Mouse (Mus musculus) right cerebral cortex, postnatal 10 days (tissue): ENCODE results near the gene Dlg4.

ENCODE experiments used
- DNase-seq, 2 experiments: peaks; one replicate each; pipeline ENCODE4 v3.0.0; 2021; ENCODE audit warnings: low spot score in 2 of 2

Dlg4 gene

DNA sequence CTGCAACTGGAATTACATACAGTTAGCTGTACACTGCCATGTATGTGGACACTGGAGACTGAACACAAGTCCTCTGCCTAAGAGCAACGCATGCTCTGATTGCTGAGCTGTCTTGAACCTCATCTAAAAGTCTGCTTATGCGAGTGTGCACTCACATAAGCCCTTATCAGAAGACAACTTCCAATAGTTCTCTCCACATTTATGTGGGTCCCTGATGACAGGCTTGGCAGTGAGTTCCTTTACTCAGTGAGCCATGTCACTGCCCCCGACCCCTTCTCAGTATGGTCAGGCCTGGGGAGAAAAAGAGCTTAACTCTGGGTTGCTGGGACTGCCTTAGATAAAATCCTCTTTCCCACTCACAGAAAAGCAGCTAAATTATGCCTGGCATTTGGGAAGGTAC is at the start of gene Dlg4:
Dlg4 (plus strand) TSS at position 274 of the 400 bp plus-strand sequence.
- DNase-seq, result no peak

DNA sequence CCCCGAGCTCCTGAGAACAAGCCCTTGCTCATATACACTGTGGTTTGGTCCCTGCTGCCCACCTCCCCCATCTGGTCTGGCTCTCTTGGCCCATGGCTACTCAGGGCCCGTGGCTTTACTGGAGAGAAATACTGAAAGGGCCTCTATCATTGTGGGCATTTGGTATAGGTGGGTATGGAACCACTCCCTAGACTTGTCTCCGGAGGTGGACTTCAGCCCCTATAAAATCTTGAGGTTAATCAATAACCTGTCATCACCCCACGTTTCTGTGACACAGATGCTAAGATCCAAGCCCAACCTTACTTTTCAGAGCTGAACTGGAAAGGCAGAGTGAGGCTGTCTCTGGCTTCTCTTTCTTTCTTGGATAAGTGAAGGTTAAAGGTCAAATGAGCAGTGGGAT is 47.9 kb upstream of the Dlg4 start:
- DNase-seq, result no peak

DNA sequence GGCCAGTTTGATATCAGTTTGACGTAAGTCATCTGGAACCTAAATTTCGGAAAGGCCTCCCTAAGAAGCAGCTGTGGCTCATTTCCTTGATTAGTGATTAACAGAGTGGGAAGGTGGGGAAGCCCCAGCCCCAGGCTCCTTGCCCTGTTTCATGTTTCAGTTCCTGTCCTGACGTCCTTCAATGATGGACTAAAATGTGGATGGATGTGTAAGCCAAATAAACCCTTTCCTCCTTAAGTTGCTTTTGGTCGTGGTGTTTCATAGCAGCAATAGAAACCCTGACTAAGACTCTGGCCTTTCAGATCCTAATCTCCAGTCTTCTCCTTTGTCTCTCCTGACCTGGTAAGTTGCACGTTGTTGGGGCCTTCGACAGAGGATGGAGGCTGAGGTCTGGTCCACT is 46.5 kb upstream of the Dlg4 start:
- no peak for DNase-seq

DNA sequence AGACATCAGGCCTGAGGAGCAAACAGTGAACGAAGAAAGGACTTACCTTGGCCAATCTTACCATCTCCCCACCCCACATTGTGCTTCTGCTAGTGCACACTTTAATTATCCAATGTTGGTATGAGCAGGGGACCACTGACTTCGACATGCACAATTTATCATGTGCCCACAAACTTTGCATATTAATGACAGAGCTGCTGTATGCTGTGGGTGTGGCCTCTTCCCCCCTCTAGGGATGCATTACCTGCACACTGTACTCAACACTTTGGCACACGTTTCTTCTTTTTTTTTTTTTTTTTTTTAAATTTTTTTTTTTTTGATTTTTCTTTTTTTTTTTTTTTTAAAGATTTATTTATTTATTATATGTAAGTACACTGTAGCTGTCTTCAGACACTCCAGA is 46.0 kb upstream of the Dlg4 start:
- DNase-seq, result no peak

DNA sequence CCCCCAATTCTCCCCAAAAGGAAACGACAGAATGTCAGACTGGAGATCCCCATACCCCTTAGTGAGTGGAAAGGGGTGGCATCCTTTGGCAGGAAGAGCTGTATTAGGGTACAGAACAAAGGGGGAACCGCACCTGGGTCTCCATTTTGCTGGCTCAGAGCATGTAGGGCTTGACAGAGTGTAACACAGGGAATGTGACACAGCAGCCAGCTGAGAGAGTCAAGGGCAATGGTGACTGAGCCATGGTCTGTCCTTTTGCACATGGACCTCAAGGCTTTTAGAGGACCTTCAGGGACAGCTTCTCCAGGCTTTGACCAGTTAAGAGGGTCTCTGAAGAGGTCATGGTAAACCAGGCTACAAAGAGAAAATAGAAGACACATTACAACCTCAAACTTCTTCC is 41.8 kb upstream of the Dlg4 start:
- DNase-seq, result no peak

DNA sequence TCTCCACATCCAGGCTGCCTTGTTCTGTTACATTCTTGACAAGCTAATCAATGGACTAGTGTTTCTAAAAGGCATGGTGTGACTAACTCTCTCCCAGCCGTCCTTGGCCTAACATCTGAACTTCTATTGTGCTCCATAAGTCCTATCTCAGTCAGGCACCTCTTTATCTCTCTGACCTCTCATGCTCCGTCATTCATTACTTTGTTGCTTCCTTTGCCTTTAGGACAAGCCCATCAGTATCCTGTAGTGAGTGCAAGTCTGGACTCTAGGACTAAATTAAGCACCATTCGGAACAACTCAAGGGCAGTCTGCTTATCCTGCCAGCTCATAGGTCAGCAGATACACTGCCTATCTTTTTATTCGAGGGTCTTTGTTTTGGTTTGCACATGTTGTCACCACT is 40.5 kb upstream of the Dlg4 start:
- DNase-seq, result no peak

DNA sequence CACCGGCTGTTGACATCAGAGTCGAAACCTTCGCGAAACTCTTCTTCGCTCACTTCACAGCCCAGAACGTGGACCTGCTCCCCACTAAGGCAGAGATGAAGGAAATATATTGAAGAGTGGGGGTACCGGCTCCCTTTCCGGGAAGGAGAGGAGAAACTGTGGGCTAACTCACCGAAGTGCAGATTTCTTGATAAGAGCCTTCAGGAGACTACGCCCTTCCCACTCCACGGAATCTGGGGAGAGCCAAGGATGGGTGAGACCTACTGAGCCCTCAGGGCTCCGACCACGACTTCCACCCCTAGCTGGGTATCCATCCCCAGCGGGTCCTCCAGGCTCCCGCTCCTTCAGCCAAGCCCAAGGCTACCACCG is 36.9 kb upstream of the Dlg4 start:
- DNase-seq, result no peak

DNA sequence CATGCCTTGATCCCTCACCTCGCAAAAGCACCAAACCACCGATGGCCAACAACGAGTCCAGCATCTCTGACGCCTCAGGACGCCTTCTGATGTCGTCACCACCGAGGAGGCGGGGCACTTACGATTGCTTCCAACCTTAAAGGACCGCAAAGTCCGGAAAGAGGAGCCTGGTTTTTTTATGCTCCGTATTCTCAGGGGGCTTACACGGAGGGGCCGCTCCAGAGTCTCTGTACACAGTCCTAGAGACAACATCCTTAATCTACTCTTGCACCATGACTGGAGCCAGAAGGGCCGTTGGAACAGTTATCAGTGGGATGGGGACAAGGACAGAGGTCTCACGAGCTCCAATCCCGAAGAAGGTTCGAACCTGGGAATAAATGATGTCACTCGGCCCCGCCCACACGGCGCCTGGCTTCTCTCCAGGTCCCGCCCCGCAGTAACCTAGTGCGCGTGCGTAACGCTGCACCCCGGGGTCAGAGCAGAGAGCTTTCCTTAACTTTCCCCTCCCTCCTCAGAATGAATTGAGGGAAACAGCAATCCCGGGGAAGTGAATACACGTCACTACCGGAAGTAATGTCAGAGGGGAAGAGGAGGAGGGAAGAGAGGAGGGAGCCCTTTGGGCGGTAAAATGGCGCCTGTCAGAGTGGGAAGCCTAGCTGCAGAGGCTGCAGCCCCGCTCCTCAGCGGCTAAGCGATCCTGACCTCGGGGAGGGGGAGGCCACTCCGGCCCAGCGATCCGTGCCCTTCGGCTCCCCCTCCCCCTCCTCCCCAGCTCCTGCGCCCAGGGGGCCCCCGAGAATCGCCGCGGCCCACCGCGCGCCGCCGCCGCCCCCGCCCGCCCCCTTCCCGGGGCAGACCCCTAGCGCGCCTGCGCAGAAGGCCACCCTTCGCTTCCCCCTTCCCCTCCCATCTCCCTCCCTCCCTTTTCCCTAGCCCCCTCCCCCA is 36.3 kb upstream of the Dlg4 start:
- DNase-seq, result peak; percentile 98

DNA sequence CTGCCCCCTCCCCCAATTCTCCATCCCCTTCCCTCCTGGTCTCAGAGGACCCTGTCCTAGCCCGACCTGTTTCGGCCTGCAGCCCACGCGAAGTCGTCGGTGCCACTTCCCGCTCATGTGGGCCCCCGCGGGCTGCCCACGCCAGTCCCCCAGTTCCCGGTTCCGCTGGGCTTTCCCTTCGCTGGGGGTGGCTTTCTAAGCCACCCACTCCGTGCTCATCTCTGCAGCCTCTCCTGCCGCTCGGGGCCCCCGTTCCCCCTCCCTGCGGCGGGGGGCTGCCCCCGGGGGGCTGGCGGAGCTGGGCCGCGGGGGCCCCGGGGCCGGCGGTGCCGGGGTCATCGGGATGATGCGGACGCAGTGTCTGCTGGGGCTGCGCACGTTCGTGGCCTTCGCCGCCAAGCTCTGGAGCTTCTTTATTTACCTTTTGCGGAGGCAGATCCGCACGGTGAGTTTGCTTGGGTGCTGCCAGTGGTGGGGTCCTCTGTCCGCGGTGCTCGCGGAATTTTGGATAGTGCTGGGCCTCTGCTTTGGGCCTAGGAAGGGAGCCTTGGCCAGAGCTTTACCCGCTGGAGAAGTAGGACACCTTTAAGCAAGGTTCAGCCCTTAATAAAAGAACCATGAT is 35.5 kb upstream of the Dlg4 start, which contains the start of gene Ctdnep1:
Ctdnep1 (plus strand) TSS at position 16 of the 622 bp plus-strand sequence.
- DNase-seq, result peak in 1 of 2 experiments; percentile 51

DNA sequence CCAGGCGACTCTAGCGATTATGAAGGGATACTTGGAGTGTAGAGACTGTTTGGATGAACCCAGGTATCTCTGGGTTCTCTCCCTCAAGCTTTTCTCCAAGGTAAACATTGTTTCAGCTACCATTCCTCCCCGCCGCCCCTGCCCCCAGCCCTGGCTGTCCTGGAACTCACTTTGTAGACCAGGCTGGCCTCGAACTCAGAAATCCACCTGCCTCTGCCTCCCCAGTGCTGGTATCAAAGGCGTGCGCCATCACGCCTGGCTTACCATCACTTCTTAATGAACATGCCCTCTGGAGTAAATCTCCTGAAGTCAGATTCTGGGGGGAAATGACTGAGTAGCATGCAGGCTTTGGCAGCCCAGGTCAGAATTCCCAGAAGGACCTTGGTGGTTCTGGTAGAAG is 34.5 kb upstream of the Dlg4 start, which contains the start of gene Elp5:
Elp5 (minus strand) TSS at position 293 of the 400 bp plus-strand sequence.
- DNase-seq, result no peak

DNA sequence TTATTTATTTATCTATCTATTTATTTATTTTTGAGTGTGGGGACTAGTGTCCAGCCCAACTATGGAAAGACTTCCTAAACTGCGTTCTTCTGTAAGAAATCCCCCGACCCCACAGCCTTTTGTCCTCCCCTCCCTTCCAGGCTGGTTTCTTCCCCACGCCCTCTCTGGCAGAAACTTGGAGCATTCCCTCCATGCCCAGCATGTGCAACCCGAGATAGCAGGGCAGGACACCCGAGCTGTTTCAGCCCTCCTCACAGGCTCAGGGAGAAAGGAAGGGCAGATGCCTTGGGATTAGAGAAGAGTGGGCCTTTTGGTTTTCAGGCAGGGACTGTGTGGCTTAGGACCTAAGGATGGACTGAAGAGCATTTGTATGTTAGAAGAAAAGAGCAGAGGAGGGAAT is 33.9 kb upstream of the Dlg4 start:
- DNase-seq, result no peak

DNA sequence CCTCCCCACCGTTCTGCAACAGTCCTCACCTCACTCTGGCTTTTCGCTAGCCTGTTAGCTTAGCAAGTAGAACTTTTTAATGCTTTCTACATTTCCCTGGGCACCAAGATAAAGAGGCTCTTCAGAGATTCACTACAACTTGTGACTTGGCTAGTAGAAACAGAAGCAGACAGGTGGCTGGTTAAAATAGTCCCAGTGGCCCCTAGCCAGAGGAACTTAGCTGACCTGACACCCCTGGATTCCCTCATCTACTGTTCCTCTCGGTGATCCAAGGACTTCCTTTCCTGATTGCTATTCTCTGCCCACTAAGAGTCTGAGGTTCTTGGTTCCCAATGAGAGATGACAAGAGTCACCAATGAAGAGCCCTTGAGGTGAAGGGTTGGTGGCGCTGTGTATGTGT is 33.4 kb upstream of the Dlg4 start:
- peak in 1 of 2 experiments; percentile 21 for DNase-seq

DNA sequence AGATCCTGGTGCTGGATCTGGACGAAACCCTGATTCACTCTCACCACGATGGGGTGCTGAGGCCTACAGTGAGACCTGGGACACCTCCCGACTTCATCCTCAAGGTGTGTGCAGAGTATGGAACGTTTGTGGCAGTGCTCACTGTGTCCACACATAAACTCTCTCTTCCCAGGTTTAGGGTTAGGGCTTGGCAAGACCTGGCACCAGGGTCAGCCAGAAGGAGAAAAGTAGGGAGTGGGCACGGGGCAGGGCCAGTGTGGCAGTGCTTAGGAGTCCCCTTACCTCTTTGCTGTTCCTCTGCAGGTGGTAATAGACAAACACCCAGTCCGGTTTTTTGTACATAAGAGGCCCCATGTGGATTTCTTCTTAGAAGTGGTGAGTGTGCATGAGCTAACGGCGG is 32.3 kb upstream of the Dlg4 start:
- DNase-seq, result peak in 1 of 2 experiments; percentile 25

DNA sequence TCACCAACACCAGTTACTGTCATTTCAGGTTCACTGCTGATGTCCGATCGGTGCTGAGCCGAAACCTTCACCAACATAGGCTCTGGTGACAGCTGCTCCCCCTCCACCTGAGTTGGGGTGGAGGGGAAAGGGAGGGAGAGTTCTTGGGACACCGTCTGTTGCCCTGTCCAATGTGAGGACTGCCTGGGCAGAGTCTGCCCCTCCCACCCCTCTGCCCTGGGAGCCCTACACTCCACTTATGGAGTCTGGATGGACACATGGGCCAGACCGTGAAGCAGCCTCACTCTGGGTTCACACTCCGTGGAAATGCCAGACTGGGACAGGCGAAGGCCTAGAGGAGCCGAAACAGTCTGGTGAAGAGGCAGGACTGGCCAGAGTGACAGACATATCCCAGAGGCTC is 26.8 kb upstream of the Dlg4 start:
- DNase-seq, result no peak

DNA sequence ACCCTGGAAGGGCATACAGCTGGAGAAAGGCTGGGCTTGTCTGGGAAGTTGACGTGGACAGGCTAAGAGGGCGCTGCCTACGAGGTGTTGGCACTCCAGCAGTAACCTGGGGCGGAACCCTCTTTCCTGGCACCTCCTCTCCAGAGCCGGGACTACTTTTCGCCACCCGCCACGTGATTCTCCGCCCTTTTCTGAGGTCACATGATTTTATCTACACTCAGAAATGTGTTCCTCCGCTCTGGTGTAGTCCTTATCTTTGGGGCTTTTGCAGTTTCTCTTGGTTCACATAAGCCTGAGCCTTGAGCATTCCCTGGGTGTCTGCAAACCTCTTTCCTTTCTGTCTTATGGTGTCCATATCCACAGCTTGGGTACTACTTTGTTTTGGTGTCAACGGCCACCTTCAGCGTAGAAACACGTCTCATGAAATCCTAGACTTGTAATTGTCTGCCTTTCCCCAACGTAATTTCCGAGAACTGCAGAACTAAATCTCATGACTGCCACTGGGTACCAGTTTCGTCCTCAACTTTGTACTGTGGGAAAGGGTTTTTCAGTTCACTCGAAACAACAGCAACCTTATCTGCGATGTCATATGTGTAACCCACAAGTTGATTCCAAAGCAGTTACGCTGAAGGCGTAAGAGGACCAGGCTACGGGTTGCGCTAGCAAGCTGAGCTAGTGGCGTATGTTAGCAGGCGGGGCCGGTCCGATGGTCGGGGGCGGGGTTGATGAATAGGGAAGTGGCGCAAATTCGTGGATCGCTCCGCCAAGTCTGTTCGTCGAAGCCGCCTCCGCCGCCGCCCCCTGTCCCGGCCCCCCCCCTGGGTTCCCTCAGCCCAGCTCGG is 25.7 kb upstream of the Dlg4 start, which contains the start of gene Gabarap:
Gabarap (plus strand) TSS at position 294 of the 842 bp plus-strand sequence.
- DNase-seq, result peak; percentile 98

DNA sequence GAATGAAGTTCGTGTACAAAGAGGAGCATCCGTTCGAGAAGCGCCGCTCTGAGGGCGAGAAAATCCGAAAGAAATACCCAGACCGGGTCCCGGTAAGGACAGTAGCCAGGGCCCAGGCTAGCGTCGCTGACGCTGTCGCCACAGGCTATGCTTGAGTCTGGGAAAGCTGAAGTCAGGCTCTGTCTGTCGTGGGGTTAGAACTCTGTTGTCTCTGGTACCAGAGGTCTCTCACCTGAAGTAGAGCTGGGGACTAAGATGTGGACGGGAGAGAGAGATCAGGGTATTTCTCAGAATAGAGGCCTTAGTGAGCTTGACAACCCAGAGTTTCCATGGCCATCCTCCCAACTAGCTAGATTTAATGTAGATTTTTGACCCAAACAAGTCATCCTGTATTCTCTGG is 25.0 kb upstream of the Dlg4 start:
- no peak for DNase-seq

DNA sequence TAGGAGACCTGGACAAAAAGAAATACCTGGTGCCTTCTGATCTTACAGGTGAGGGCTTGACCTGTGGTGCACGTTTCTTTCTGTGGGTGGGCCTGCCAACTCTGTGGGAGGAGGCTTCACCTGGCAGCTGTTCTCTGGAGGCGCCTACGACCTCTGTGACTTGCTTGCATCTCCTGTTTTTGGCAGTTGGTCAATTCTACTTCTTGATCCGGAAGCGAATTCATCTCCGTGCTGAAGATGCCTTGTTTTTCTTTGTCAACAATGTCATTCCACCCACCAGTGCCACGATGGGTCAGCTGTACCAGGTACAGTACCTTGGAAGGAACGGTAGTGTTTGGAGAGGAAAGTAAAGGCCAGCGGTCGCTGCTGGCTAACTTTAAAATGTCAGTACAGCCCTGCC is 24.3 kb upstream of the Dlg4 start:
- DNase-seq, result peak in 1 of 2 experiments; percentile 59

DNA sequence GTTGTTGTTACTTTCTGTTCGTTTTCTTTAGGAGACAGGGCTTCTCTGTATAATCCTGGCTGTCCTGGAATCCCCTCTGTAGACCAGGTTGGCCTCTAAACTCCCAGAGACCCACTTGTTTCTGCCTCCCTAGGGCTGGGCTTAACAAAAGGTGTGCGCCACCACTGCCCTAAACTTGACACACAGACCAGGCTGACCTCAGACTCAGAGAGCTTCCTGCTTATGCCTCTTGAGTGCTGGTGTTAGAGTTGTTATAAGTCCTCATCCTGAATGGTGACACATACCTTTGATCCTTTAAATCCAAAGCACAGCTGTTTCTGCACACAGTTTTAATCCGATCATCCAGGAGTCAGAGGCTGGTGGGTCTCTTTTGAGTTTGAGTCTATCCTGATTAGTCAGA is 23.8 kb upstream of the Dlg4 start:
- DNase-seq, result no peak

DNA sequence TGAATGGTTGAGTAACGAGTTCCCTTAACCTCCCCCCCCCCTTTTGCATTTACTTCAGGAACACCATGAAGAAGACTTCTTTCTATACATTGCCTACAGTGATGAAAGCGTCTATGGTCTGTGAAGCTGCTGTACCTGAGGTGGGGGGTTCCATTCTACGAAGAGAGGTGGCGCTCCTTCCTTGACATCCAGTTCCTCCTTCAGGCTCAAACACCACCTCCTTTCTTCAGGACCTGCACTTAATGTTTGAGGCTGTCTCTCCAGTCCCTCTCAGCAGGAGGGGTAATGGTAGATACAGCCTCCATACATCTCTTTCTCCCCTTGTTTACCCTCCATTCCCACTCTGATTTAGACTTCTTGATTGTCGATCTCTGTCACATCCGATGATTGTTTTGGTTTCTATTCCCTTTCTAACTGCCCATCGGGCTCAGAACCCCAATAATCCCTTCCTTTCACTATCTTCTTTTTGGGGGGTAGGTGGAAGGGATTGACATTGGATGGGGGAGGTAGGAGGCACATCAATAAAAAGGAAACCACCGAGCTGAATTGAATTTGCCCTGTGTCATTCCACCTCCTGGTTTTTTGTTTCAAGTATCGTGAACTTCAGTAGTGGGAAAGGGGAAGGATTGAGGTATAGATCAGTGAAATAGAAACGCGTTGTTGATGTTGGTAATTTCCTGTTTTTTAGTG is 22.2 kb upstream of the Dlg4 start:
- no peak for DNase-seq

DNA sequence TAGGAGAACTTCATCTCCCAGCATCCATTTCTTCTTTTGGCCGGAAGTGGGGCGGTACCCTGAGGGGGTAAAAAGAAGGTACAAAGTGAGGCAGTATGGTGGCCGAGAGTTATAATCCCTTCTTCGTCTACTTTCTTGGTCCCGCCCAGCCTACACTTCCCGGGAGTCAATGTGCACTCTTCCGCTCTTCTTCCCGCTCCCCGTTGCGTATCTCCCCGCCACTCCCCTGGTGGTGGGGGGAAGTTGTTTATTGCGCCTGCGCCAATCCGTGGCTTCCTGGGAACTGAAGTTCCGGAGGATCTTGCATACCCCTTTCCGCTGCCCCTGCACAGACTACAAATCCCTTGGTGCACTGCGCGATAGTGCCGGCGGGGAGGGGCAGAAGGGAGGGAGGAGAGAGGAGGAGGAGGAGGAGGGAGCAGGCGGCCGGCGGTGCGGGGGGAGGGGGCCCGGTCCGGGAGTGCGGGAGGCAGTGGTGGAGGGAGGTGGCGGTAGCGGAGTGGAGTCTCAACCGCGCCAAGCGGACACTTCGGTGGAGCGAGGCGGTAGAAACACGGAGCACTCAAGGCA is 21.3 kb upstream of the Dlg4 start, which contains the start of gene Phf23:
Phf23 (plus strand) TSS at position 387 of the 570 bp plus-strand sequence.
- DNase-seq, result peak; percentile 98 to 99
